Mouse (Mus musculus) MEL-GATA-1-ER (cell line): ENCODE data around the gene Cdkal1.

Experiments
- DNase-seq: peaks from one replicate; pipeline ENCODE4 v3.0.0-alpha.2; 2012; ENCODE audit warnings: low read depth; ENCODE audit errors: extremely low read depth

The Cdkal1 gene

DNA sequence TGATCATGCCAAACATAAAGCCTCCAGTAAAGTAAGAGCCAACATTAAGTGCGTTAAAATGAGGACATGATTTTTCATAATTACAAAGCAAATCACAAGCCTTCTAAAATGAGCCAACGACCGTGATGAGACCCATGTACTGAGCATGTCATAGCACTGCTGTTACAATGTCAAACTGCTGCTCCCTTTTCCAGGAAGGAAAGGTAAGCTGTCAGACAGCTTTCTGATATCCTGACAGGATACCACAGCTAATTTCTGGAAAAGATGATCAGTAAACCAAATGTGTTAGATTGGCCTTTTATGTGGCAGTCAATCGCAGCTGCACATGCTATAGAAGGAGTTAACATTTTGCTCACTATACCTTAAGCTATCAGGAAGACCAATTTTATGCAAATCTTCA is 44.7 kb downstream of the Cdkal1 start:
- no peak for DNase-seq

DNA sequence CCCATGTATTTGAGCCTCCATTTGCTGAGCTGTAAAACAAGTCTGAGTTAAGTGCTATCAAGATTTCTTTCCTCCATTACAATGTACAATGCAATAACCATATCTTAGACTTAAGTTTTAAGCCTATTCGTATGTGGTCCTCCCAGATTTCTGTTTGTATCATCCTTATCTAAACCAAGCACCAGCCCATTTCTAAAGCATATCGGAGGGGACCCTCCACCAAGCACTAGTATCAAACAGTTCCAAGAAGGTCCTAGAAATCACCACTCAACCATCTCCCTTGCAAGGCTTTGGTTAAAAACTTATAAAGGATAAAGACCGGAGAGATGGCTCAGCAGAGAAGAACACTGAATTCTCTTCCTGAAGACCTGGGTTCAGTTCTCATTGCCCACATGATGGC is 47.1 kb downstream of the Cdkal1 start:
- DNase-seq: no peak

DNA sequence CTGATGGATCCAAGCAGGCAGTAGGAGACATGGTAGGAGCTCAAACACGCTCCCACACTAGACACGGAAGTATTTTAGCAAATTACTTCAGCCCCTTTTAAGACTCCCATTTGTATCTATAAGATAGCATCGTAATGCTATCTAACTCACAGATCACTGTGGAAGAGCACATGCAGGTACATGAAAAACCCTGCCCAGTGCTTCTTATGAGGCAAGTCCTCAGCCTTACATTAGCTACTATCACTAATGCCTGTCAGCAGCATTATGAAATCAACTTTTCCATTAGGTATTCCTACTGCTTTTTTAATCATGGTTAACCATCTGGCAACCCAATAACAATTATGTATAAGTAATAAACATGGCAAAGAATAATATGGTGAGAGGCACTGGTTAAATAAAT is 47.5 kb downstream of the Cdkal1 start:
- DNase-seq: no peak

DNA sequence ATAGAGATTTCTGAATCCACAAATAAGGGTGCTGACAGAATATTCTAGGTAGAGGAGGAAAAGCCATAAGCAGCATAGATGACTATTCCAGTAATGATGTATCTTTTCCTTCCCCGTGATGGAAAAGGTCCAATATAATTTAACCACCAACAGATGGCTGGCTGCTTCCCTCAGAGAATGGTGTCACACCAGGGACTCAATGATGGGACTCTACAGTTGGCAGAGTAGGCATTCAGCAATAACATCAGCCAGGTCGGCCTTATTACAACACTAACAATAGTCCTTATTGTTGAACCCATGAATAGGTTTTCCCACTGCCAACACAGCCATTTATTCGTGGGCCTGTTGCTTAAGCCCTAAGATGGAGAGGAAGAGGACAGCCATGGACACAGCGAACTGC is 48.6 kb downstream of the Cdkal1 start:
- DNase-seq: no peak

DNA sequence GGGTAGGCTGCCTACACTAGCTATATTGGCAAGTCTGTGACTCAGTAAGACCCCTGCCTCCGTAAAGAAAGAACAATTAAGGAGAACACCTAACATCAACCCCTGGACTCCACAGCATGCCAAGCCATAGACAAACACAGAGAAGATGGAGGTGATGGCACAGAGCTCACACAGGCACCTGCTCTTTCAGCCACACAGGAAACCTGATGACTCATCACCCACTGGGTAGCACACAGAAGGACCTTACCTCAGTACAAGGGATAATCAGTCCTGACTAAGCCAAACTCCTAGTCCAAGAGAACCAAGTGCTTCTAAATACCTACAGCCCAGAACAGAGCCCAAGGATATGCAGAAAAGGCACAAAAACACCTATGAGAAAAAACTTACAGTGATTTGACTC is 50.2 kb downstream of the Cdkal1 start:
- no peak for DNase-seq

DNA sequence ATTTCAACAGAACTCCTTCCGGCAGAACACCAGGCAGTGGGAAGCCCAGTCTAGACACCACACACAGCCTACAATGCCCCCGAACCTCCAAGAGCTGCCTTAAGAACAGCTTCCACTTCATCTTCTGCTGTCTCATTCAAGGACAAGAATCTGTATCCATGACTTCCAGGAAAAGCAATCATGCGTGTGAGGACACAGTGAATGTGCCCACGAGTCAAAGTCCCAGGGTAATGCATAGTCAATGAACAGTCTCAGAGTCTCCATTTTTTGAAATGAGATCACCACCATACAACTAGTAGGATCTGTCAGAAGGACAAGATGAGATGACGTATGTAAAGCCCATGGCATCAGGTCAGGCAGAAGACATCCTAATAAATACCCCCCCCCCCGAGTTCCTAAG is 51.4 kb downstream of the Cdkal1 start:
- no peak for DNase-seq

DNA sequence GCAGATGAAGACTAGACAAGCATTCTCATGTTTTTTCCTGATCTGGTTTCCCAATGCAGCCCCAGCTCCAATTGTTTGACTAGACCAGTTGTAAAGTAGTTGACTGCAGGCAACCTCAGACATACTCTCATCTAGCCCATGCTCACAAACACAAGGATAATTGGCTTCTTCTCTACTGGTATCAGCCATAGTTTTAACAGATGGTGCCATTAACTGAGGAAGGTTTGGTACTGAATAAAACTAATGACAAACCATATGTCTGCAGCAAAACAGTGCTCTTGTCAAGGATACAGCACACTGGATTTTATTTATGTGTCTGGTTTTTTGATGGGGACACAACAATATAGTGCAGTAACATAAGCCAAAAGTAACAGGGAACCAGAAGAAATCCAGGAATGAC is 52.8 kb downstream of the Cdkal1 start:
- DNase-seq: no peak

DNA sequence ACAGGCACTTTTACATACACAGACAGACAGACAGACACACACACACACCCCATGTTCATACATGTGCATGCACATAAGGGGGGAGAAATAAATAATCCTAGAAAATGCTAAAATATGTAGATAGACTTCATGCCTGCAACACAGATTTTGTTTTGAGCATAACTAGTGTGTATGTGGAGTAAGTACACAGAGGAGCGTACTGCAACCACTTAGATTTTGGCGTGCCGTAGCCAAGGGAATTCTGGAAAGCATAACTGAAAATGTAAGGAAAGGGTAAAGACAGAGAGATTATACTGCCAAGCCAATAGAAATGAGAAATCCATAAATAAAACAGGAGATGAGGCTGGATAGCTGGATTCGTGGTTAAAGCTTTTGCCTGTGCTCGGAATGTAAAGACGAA is 55.4 kb downstream of the Cdkal1 start:
- DNase-seq: no peak

DNA sequence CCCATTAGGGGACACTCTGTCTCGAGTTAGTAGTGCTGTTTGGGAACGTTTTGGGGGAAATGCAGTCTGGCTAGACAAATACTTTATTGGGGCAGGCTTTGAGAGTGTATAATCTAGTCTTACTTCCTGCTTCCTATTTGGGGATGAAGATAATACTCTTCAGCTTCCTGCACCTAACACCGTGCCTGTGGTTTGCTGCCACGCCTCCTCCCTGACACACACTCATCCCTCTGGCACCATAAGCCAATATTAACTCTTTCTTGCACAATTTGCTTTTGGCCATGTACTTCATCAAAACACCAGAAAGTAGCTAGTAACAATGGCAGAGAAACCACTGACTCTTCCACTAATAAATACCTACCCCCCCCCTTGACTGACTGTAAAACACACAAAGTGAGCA is 63.4 kb downstream of the Cdkal1 start:
- DNase-seq: peak; percentile 27

DNA sequence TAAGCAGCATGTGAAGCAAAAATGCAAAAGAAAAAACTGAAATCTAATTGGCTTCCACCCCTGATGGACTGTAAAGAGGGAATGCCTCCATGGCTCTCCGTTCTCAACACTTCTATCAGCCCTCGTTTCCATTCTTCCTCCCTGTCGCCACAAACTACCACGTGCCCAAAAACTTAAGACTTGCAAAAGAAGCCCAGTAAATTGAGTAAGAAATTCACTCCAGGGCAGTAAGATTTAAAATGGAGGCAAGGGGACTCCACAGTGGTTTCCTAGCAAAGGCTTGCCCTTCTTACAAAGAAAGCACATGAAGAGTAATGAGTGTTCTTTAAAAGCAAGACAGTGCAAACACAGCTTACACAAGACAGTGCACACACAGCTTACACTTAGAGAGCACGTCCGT is 64.0 kb downstream of the Cdkal1 start:
- DNase-seq: no peak

DNA sequence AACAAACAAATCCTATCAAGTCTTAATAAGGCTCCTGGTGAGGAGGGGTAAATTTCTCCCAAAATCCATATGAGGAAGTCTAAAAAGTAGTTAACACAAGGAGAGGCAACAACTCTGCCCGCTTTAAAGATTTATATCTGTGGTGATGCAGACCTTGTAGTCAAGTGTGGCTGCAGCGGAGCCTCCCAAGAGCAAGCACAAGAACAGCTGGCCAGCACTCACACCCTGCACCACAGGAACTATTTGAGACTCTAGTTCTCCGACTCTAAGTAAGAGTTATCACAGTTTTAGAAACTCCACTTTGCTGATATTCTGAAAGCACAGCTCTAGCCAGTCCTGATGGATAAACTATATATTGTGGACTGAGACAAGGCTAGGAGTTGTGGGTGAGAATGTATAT is 68.5 kb downstream of the Cdkal1 start:
- no peak for DNase-seq

DNA sequence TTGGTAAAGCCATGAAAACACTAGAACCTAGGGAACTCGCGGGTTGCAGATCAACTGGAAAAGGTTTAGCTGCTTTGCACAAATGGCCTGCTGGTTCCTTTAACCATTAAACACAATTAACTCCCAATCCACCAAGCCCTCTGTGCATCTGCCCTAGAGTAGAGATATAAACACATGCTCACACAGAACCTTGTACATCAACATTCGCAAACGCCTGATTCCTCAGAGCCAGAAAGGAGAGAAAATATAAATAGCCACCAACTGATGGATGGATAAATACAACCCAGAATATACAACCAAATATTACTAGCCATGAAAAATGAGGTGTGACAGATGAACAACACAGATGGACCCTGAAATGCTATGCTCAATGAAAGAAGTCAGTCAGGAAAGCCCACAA is 70.6 kb downstream of the Cdkal1 start:
- no peak for DNase-seq

DNA sequence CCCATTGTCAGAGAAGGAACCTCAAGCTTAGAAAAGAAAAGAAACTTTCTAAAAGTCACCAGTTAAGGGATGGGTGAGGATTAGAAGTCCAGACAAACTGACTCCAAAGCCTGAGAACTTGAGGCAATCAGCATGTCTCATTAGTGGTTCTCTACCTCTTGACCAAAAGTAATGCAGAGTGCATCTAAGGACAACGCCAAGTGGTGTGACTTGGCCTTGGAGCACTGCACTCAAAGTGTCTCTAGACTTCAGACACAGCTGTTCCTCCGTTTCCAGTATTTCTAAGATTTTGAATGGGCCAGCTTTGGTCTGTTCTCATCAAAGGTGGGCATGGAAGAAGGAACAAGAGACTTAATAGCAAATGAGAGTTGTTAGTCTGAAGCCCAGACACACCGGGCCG is 74.1 kb downstream of the Cdkal1 start:
- DNase-seq: no peak

DNA sequence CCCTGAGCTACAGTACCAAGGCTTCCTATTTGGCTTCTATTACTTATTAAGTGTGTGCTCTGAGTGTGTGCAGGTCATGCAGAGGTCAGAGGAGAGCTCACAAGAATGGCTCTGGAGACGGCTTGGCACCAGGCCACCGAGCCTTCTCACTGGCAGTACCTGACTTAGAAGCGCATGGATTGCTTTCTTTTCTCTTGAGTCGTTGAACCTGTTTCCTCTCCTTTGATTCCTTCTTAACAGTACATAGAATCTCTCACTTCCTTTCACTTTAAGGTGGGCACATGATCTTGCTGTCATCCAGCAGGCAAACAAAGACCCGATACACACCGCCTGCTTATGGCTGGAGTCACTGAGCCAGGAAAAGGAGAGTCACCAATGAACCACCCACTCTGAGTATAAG is 74.8 kb downstream of the Cdkal1 start:
- DNase-seq: no peak

DNA sequence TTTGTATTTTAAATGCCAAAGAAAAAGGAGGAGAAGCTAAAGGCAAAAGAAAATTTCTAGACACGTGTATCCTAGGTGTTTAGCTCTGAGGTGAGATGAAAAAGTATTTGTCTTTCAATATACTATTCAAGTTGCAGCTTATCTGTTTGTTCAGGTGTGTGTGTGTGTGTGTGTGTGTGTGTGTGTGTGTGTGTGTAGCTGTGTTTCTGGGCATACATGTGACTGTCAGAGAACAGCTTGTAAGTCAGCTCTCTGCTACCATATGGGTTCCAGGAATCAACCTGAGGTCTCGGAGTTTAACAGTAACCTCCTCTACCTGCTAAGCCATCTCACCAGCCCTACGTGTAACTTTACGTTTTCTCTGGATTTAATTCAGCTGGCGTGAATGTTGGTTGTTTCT is 76.0 kb downstream of the Cdkal1 start:
- no peak for DNase-seq

DNA sequence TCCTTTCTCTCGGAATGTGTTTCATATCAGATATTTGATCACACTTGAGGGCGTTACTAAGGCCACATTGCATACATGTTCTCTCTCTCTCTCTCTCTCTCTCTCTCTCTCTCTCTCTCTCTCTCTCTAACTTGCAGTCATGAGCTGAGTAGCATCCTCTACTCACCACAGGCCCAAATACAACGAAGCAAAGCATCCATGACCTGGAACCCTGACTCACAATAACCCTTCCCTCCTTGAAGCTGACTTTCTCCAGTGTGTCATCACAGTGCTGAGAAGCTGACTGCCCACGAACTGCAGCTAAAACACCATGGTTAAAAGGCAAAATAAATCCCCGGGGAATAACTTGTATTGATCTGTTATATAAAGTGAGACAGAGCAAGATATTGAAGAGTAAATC is 76.4 kb downstream of the Cdkal1 start:
- DNase-seq: no peak

DNA sequence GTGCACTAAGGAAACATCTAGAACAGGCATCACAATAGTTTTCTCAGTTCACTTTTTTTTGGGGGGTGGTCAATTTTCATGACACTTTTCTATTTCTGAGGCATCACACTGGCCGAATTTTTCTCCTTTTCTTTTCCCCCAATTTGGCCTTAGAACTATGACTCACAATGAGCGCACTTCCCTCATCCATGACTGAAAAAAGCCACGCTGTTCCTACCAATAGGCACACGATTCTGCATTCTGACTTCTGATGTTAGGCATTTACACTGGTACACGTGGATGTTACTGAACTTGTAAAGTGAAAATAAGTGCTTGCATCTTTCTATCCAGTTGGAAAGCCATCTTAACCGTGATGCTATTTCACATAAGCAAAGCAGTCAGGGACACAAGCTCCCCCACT is 77.3 kb downstream of the Cdkal1 start:
- no peak for DNase-seq

DNA sequence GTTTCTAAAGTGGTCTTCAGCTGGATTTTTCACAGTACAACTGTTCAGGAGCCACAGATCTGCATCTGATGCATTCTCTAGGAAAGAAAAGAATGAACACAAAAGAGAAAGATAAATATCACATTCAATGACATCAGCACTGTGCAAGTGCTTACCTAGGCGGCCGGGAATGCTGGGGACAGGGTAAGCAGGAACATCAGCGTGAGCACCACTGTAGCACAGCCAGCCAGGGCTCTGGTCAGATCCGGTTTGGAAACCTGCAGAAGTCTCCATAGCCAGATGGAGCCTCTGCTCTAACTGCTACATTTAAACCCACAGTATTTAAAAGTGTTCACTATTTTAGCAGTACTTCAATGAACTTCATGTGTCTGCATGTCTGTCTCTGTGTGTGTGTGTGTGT is 78.2 kb downstream of the Cdkal1 start:
- DNase-seq: no peak

DNA sequence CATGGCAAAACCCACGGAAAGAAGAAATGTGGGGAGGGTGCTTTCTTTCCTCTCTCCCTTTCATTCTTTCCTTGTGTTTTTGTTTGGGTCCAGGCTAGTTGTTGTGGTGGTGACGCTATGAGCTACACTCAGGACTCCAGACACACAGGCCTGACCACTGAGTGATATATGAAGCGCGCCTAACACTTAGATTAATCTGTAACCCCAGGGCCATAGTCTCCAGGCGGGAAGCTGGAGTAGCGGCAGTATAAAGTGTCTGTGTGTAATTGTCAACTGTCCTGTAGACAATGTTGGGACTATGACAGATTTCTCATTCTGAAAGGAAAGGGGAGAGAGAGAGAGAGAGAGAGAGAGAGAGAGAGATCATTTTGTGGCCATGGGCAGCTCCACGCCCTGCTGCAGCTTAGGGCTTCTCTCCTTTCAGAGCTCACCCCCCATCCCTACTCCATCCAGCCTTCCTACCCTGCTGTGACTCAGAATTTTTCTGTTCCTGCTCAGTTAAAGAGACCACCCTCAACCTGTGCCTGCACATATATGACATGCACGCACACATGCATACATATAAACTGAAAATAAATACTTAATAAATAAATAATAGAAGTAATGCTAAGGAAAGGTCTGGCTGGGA is 79.8 kb downstream of the Cdkal1 start:
- DNase-seq: no peak

DNA sequence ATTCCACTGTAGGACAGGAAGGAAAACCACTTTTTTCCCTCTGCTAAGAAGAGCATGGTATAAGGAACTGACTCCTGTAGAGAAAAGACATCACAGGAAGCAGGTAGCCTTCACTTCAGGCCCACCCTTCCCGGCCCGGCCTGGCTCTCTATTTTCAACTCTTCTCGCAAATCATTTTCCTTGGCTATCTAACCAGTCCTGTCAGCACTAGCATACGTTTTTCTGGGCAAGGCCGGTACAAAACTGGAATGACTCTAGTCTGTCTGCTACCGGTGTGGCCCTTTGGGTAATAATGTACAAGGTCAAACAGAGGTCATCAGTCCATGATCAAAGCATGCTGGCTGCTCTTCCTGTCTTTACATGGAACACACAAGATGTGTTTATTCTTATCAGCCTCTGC is 81.9 kb downstream of the Cdkal1 start:
- DNase-seq: no peak

DNA sequence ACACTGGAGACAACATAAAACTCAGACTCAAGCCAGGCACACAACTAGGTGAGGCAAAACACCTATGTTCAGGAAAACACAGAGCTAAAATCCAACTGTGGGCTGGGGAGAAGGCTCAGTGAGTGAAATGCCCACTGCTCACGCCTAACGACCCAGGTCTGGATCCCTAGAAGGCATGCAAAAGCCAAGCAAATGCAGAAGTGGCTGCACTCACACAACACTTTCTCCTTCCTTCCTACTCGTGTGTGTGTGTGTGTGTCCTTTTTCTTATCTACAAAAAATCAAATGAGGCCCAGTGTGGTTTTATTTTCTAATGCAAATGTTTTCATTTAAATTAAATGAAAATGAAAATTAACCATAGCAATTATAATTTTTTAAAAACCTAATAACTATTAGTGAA is 82.5 kb downstream of the Cdkal1 start:
- no peak for DNase-seq

DNA sequence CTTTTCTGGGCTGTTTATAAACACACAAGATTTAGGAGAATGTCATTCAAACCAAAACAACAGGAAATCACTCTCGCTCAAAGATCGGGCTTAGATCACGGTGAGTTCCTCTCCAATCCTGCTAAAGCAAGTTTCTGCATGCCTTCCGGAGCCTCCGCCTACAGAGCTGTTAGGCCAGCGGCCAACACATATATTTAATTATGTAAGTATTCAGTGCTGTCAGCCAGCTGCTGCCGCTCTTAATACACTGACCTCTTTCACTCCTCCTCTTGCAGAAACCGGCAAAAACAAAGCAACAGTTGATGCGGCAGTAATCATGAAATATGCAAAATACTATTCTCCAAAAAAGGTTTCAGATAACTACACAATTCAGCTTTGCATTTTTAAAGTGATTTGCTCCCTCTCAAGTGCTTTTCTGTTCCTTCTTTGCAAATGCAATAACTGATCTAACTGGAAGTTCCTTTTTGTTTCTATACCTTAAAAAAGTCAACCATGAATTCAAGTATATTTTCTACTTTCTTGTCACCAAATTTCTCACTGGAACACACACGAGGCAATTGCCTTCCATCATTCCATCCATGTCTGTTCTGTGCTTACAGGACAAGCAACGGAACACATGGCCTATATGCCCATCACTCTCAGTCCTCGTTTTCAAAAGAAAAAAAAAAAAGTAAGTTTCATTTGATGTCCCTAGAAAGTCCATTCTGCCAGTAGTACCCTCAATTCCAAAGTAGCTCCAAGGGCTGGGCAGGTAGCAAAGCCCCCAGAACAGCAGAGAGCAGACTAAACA is 85.6 kb downstream of the Cdkal1 start:
- DNase-seq: no peak

DNA sequence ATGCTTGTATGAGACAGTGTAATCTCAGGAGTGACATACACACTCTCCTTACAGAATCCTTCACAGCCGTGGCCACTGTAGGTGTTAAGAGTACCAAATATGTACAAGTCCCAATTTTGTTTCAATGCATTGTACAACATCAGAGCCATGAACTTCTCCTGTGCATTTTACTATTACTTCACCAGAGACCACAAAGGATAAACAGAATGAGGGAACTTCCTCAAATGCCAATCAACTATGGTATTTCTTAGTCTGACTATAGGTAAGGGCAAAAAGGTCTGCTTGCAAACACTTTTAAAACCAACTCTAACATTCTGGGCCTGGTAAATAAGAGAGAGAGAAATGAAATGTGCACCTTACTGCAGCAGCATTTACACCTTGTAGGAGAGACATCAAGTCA is 87.4 kb downstream of the Cdkal1 start:
- peak; percentile 22 for DNase-seq
